Mouse (Mus musculus): ENCODE results near the gene Polm. TPM values are rescaled to one million over a fixed set of nuclear protein-coding genes. Genes with fewer than 3 reads are reported as not detected.
A peak's percentile ranks its signal among the peaks of the same experiment; 100 is the strongest.
"Not testable (repeated sequence)": the region's sequence is repeated elsewhere in the genome, so short reads cannot be mapped to it uniquely, and the experiment has no call there.

Gene Polm
- polyA plus RNA-seq, 1 experiment from 2014 or later = 8.4 TPM

- 91% methylated on average over 11 of the region's 11 CpGs for WGBS
- H3K36me3 ChIP-seq (replicated peaks) = peaks cover 32% of the 10 kb centered on the region
- no peak overlapping the region for H3K27ac ChIP-seq
- H3K9ac ChIP-seq = no peak overlapping the region
- ATAC-seq (ENCODE audit: low FRiP score) = no peak
- H3K4me3 ChIP-seq (replicated peaks) = no peak overlapping the region
- H3K4me2 ChIP-seq = no peak overlapping the region
- H3K4me1 ChIP-seq = no peaks in the 10 kb centered on the region
- H3K9me3 ChIP-seq = no peaks in the 10 kb centered on the region
- no peaks in the 10 kb centered on the region for H3K27me3 ChIP-seq
Observed at GRCm38 (mm10) chr11:5828509-5829191, 9.2 kb downstream of the Polm start.

GRCm38 (mm10) chr11:5827931-5828330 is 9.9 kb downstream of the Polm start:
- no peak overlapping the region for H3K4me3 ChIP-seq (replicated peaks)
- WGBS = 91% methylated on average over 5 of the region's 5 CpGs
- H3K36me3 ChIP-seq (replicated peaks) = peaks cover 31% of the 10 kb centered on the region
- H3K4me1 ChIP-seq = no peaks in the 10 kb centered on the region
- no peaks in the 10 kb centered on the region for H3K9me3 ChIP-seq
- H3K4me2 ChIP-seq = no peak overlapping the region
- no peak for ATAC-seq (ENCODE audit: low FRiP score)
- no peak overlapping the region for H3K9ac ChIP-seq
- H3K27ac ChIP-seq = no peak overlapping the region
- H3K27me3 ChIP-seq = no peaks in the 10 kb centered on the region

GRCm38 (mm10) chr11:5825432-5825831 is 12.4 kb downstream of the Polm start:
- Histone ChIP-seq H3K9ac (no peak overlapping the region), H3K9me3 (no peaks in the 10 kb centered on the region), H3K36me3 (replicated peaks) (peaks cover 19% of the 10 kb centered on the region), H3K27me3 (no peaks in the 10 kb centered on the region), H3K4me3 (replicated peaks) (no peak overlapping the region), H3K4me2 (no peak overlapping the region), H3K27ac (no peak overlapping the region), H3K4me1 (no peaks in the 10 kb centered on the region)
- ATAC-seq (ENCODE audit: low FRiP score) = no peak

GRCm38 (mm10) chr11:5819223-5819622 is 18.6 kb downstream of the Polm start:
- WGBS = 67% methylated on average over 2 of the region's 2 CpGs
- Histone ChIP-seq H3K4me2 (no peak overlapping the region), H3K4me1 (no peaks in the 10 kb centered on the region), H3K9ac (no peak overlapping the region), H3K27ac (no peak overlapping the region), H3K27me3 (no peaks in the 10 kb centered on the region), H3K4me3 (replicated peaks) (no peak overlapping the region), H3K9me3 (no peaks in the 10 kb centered on the region), H3K36me3 (replicated peaks) (no peaks in the 10 kb centered on the region)
- ATAC-seq (ENCODE audit: low FRiP score) = no peak

GRCm38 (mm10) chr11:5813381-5813780 is 24.4 kb downstream of the Polm start:
- Histone ChIP-seq H3K27ac (no peak overlapping the region), H3K4me2 (no peak overlapping the region), H3K9me3 (no peaks in the 10 kb centered on the region), H3K27me3 (no peaks in the 10 kb centered on the region), H3K4me1 (no peaks in the 10 kb centered on the region), H3K4me3 (replicated peaks) (no peak overlapping the region), H3K36me3 (replicated peaks) (no peaks in the 10 kb centered on the region), H3K9ac (no peak overlapping the region)
- 82% methylated on average over 10 of the region's 10 CpGs for WGBS
- ATAC-seq (ENCODE audit: low FRiP score) = no peak

- H3K4me2 ChIP-seq; H3K9ac ChIP-seq; H3K9me3 ChIP-seq; H3K27me3 ChIP-seq; H3K27ac ChIP-seq; H3K4me3 ChIP-seq (replicated peaks); H3K4me1 ChIP-seq; ATAC-seq (ENCODE audit: low FRiP score); H3K36me3 ChIP-seq (replicated peaks): not testable (repeated sequence)
- 90% methylated on average over 4 of the region's 4 CpGs for WGBS
Observed at GRCm38 (mm10) chr11:5809487-5809886, 28.3 kb downstream of the Polm start.

GRCm38 (mm10) chr11:5807956-5808355 is 29.9 kb downstream of the Polm start:
- Histone ChIP-seq H3K9me3 (peaks cover 2% of the 10 kb centered on the region; the same call in 1 of the 2 replicates), H3K4me3 (replicated peaks) (no peak overlapping the region), H3K27me3 (no peaks in the 10 kb centered on the region), H3K9ac (no peak overlapping the region), H3K36me3 (replicated peaks) (no peaks in the 10 kb centered on the region), H3K4me2 (no peak overlapping the region), H3K27ac (no peak overlapping the region), H3K4me1 (peaks cover 6% of the 10 kb centered on the region; the same call in 1 of the 2 replicates)
- 83% methylated on average over 9 of the region's 9 CpGs for WGBS
- ATAC-seq (ENCODE audit: low FRiP score) = no peak

- Histone ChIP-seq H3K27me3 (no peaks in the 10 kb centered on the region), H3K4me1 (peaks cover 6% of the 10 kb centered on the region; the same call in 1 of the 2 replicates), H3K4me2 (no peak overlapping the region), H3K4me3 (replicated peaks) (no peak overlapping the region), H3K9ac (no peak overlapping the region), H3K36me3 (replicated peaks) (peaks cover 11% of the 10 kb centered on the region), H3K27ac (no peak overlapping the region), H3K9me3 (peaks cover 2% of the 10 kb centered on the region; the same call in 1 of the 2 replicates)
- no peak for ATAC-seq (ENCODE audit: low FRiP score)
- 91% methylated on average over 3 of the region's 3 CpGs for WGBS
Observed at GRCm38 (mm10) chr11:5805711-5806110, 32.1 kb downstream of the Polm start.

- no peak overlapping the region for H3K9ac ChIP-seq
- H3K9me3 ChIP-seq = peaks cover 2% of the 10 kb centered on the region; the same call in 1 of the 2 replicates
- no peak overlapping the region for H3K4me2 ChIP-seq
- ATAC-seq (ENCODE audit: low FRiP score) = no peak
- H3K4me3 ChIP-seq (replicated peaks) = no peak overlapping the region
- H3K27me3 ChIP-seq = no peaks in the 10 kb centered on the region
- H3K4me1 ChIP-seq = peaks cover 6% of the 10 kb centered on the region; the same call in 1 of the 2 replicates
- 82% methylated on average over 5 of the region's 5 CpGs for WGBS
- no peak overlapping the region for H3K27ac ChIP-seq
- H3K36me3 ChIP-seq (replicated peaks) = peaks cover 26% of the 10 kb centered on the region
Observed at GRCm38 (mm10) chr11:5804174-5804573, 33.6 kb downstream of the Polm start.

GRCm38 (mm10) chr11:5803551-5803981 is 34.2 kb downstream of the Polm start, which contains the start of gene Pgam2:
Gene Pgam2, minus strand, starts transcription at chr11:5803733.
- Histone ChIP-seq H3K9ac (no peak within 1 kb of the TSS; the same call in 1 of the 2 replicates), H3K4me3 (replicated peaks) (no peak within 1 kb of the TSS)
- ATAC-seq (ENCODE audit: low FRiP score) = peak; percentile 19; the same call in 1 of the 2 replicates

GRCm38 (mm10) chr11:5802457-5803217 is 35.2 kb downstream of the Polm start:
- Histone ChIP-seq H3K9ac (no peak overlapping the region; the same call in 1 of the 2 replicates), H3K36me3 (replicated peaks) (peaks cover 40% of the 10 kb centered on the region), H3K27ac (no peak overlapping the region), H3K4me1 (peaks cover 6% of the 10 kb centered on the region; the same call in 1 of the 2 replicates), H3K27me3 (no peaks in the 10 kb centered on the region), H3K9me3 (peaks cover 2% of the 10 kb centered on the region; the same call in 1 of the 2 replicates), H3K4me3 (replicated peaks) (no peak overlapping the region), H3K4me2 (no peak overlapping the region)
- WGBS = 85% methylated on average over 8 of the region's 8 CpGs
- 0 out of 2 replicates have a peak, but pooled peaks have one; percentile 10 for ATAC-seq (ENCODE audit: low FRiP score)

More at GRCm38 (mm10) chr11:5803551-5803981, 34.2 kb downstream of the Polm start, which contains the start of gene Pgam2:
- Histone ChIP-seq H3K9me3 (peaks cover 2% of the 10 kb centered on the region; the same call in 1 of the 2 replicates), H3K27me3 (no peaks in the 10 kb centered on the region), H3K27ac (no peak within 1 kb of the TSS), H3K4me2 (no peak within 1 kb of the TSS), H3K36me3 (replicated peaks) (peaks cover 32% of the 10 kb centered on the region), H3K4me1 (peaks cover 6% of the 10 kb centered on the region; the same call in 1 of the 2 replicates)
- 59% methylated on average over 8 of the region's 8 CpGs for WGBS

- H3K4me1 ChIP-seq = peaks cover 6% of the 10 kb centered on the region; the same call in 1 of the 2 replicates
- no peaks in the 10 kb centered on the region for H3K27me3 ChIP-seq
- H3K4me3 ChIP-seq (replicated peaks) = no peak overlapping the region
- H3K9ac ChIP-seq = no peak overlapping the region
- WGBS = 74% methylated on average over 12 of the region's 12 CpGs
- H3K27ac ChIP-seq = no peak overlapping the region
- no peak overlapping the region for H3K4me2 ChIP-seq
- H3K9me3 ChIP-seq = no peaks in the 10 kb centered on the region
- peaks cover 46% of the 10 kb centered on the region for H3K36me3 ChIP-seq (replicated peaks)
- ATAC-seq (ENCODE audit: low FRiP score) = 0 out of 2 replicates have a peak, but pooled peaks have one; percentile 24
Observed at GRCm38 (mm10) chr11:5802005-5802404, 35.8 kb downstream of the Polm start.
